In the genomic region with DNA sequence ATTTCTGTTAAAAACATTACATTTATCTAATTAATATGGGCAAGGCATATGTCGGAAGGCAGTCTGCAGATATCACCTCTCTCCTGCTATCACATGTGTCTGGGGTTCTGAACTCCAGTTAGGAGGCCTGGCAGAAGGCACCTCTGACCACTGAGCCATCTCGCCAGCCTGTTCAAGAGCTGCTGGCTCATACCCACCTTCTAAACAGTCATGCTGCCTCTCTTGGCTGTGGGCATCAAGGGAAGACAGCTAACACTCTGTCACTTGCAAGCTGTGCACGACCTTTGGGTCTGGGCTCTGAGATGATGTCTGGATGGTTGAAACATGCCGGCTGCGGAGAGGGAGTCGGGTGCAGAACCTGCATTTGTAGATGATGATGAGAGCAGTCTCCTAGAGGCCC, we compare ENCODE assay signal across 12 mouse cellular contexts.
"Had no signal": no experiment of that assay in that cellular context is flagged by ENCODE, and none has a peak within 500 bp of the region (broad histone marks: within the 10 kb centered on the region; RNA-seq: fewer than 3 reads in every experiment).

No protein-coding gene starts in this region.

- DNase-seq: retina, postnatal 1 day; right cerebral cortex, adult 18-20 months; right cerebral cortex, postnatal 14 days; right cerebral cortex, postnatal 25 days; right cerebral cortex, postnatal 4 days; spleen, adult 18-20 months; thymus, adult 18-20 months; thymus, adult 2 months; thymus, postnatal 14 days; thymus, postnatal 25 days; thymus, postnatal 36 days; thymus, postnatal 4 days had no signal
